Mouse (Mus musculus) macrophage (primary cell): ENCODE results near the gene Cnga2. TPM values are rescaled to one million over a fixed set of nuclear protein-coding genes. Genes with fewer than 3 reads are reported as not detected.

Source experiments
- H3K27ac ChIP-seq: fragments of 350-480 bp; formaldehyde crosslinking; 2 replicates; pipeline ENCODE4 v1.9.0; 2021
- H3K36me3 ChIP-seq: fragments of 350-480 bp; formaldehyde crosslinking; 2 replicates; pipeline ENCODE4 v1.9.0; 2021; ENCODE audit errors: inconsistent target
- H3K4me3 ChIP-seq: fragments of 350-480 bp; formaldehyde crosslinking; 2 replicates; pipeline ENCODE4 v1.9.0; 2021; ENCODE audit errors: inconsistent target
- H3K79me2 ChIP-seq: fragments of 350-480 bp; formaldehyde crosslinking; 2 replicates; pipeline ENCODE4 v1.9.0; 2021; ENCODE audit errors: inconsistent target
- WGBS: methylation state at CpG from one replicate; pipeline ENCODE4 v1.1.7; 2026; ENCODE audit warnings: inconsistent platforms; ENCODE audit not compliant: missing documents; 5-methylcytosine and 5-hydroxymethylcytosine counted together
- polyA plus RNA-seq: library from polyadenylated mRNA; stranded (reverse); fragments of 250-400 nt; gene quantifications from 3 replicates; pipeline ENCODE4 v1.2.4, GENCODE M21; 2018; ENCODE audit warnings: inconsistent platforms

Cnga2 gene
- polyA plus RNA-seq, 1 experiment from 2014 or later: not detected

GRCm38 (mm10) chrX:72009930-72010329, 18.3 kb downstream of the Cnga2 start:
- H3K36me3 ChIP-seq: no peaks in the 10 kb centered on the region
- H3K4me3 ChIP-seq: no peak overlapping the region
- no peak overlapping the region for H3K27ac ChIP-seq
- H3K79me2 ChIP-seq: no peaks in the 10 kb centered on the region

GRCm38 (mm10) chrX:72012236-72012635, 20.6 kb downstream of the Cnga2 start:
- Histone ChIP-seq H3K79me2 (no peaks in the 10 kb centered on the region), H3K36me3 (no peaks in the 10 kb centered on the region), H3K4me3 (no peak overlapping the region), H3K27ac (no peak overlapping the region)
- WGBS: 69% methylated on average over 9 of the region's 9 CpGs

GRCm38 (mm10) chrX:72012804-72013203, 21.2 kb downstream of the Cnga2 start:
- 85% methylated on average over 1 of the region's 3 CpGs for WGBS
- Histone ChIP-seq H3K36me3 (no peaks in the 10 kb centered on the region), H3K27ac (no peak overlapping the region), H3K4me3 (no peak overlapping the region), H3K79me2 (no peaks in the 10 kb centered on the region)

GRCm38 (mm10) chrX:72022241-72022640, 30.6 kb downstream of the Cnga2 start:
- Histone ChIP-seq H3K79me2 (no peaks in the 10 kb centered on the region), H3K27ac (no peak overlapping the region), H3K4me3 (no peak overlapping the region), H3K36me3 (no peaks in the 10 kb centered on the region)
- 83% methylated on average over 1 of the region's 1 CpGs for WGBS

- no peak overlapping the region for H3K4me3 ChIP-seq
- 43% methylated on average over 10 of the region's 10 CpGs for WGBS
- no peaks in the 10 kb centered on the region for H3K36me3 ChIP-seq
- H3K79me2 ChIP-seq: no peaks in the 10 kb centered on the region
- no peak overlapping the region for H3K27ac ChIP-seq
Measured at GRCm38 (mm10) chrX:72022750-72023398, 31.2 kb downstream of the Cnga2 start.

- WGBS: 43% methylated on average over 3 of the region's 3 CpGs
- Histone ChIP-seq H3K36me3 (no peaks in the 10 kb centered on the region), H3K79me2 (no peaks in the 10 kb centered on the region), H3K4me3 (no peak overlapping the region), H3K27ac (no peak overlapping the region)
Measured at GRCm38 (mm10) chrX:72023542-72023941, 31.9 kb downstream of the Cnga2 start.

GRCm38 (mm10) chrX:72044056-72044455, 52.4 kb downstream of the Cnga2 start:
- WGBS: 54% methylated on average over 3 of the region's 3 CpGs
- Histone ChIP-seq H3K36me3 (no peaks in the 10 kb centered on the region), H3K4me3 (no peak overlapping the region), H3K79me2 (no peaks in the 10 kb centered on the region), H3K27ac (no peak overlapping the region)

- 86% methylated on average over 2 of the region's 2 CpGs for WGBS
- H3K4me3 ChIP-seq: no peak overlapping the region
- H3K36me3 ChIP-seq: no peaks in the 10 kb centered on the region
- no peaks in the 10 kb centered on the region for H3K79me2 ChIP-seq
- H3K27ac ChIP-seq: no peak overlapping the region
Measured at GRCm38 (mm10) chrX:72047918-72048317, 56.3 kb downstream of the Cnga2 start.

Other genes with a start within 250 kb of the Cnga2 start
- gene Vma21, start 175.9 kb upstream of the Cnga2 start, polyA plus RNA-seq: 34.2 to 60.3 TPM (median 57.0 TPM) in 3 replicates
- 0.09 TPM in 1 of 3 replicates, not detected in the others for gene Gm1141, start 70.8 kb upstream of the Cnga2 start, polyA plus RNA-seq
- gene Prrg3, start 29.2 kb upstream of the Cnga2 start, polyA plus RNA-seq: not detected in 3 replicates
- not detected in 3 replicates for gene Fate1, start 18.9 kb upstream of the Cnga2 start, polyA plus RNA-seq
- not detected in 3 replicates for gene Magea4, start 230.2 kb downstream of the Cnga2 start, polyA plus RNA-seq